Mouse (Mus musculus) brain, embryonic 14.5 days (tissue): ENCODE data around the gene Spen. TPM values are rescaled to one million over a fixed set of nuclear protein-coding genes. Genes with fewer than 3 reads are reported as not detected.
A peak's percentile ranks its signal among the peaks of the same experiment; 100 is the strongest.
"Not testable (repeated sequence)": the region's sequence is repeated elsewhere in the genome, so short reads cannot be mapped to it uniquely, and the experiment has no call there.

ENCODE experiments used
- DNase-seq: peaks from one replicate; pipeline ENCODE4 v3.0.0-alpha.2; 2011; ENCODE audit warnings: low read depth
- CTCF ChIP-seq: fragments of 200-500 bp; IDR thresholded peaks from 2 replicates; pipeline ENCODE4 v1.5.1; 2012; ENCODE audit warnings: inconsistent platforms, mild to moderate bottlenecking, moderate library complexity, borderline replicate concordance; ENCODE audit not compliant: insufficient read depth, insufficient read length; ENCODE audit errors: extremely low read depth
- POLR2A ChIP-seq: fragments of 200-500 bp; IDR thresholded peaks from 2 replicates; pipeline ENCODE4 v1.6.1; 2012; ENCODE audit warnings: mild to moderate bottlenecking, inconsistent platforms, borderline replicate concordance; ENCODE audit not compliant: poor library complexity, insufficient read depth, insufficient read length, severe bottlenecking; ENCODE audit errors: extremely low read depth
- polyA plus RNA-seq: library from polyadenylated mRNA; depleted of rRNA; stranded (reverse); fragments of >200 nt; gene quantifications from 2 replicates; pipeline ENCODE4 v1.2.3, GENCODE M21; 2012

Spen gene
- polyA plus RNA-seq, 1 experiment, result 32.7 TPM

DNA sequence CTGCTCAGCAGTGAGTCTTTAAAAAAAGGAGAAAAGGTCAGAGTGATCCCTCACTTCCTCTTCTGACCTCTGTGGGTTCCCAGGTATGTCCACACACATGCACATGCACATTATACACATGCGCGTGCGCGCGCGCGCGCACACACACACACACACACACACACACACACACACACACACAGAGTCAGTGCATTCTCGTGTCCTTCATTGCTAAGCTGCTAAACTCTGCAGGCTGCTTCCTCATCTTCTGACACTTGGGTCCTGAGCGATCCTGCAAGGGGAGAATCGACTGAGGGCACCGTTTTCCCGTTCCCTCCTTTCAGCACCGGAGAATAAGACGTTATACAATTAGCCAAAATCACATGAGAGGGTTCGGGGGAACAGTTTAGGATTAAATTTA, 20.3 kb upstream of the Spen start:
- DNase-seq, result no peak
- TF ChIP-seq CTCF, result no peak
- TF ChIP-seq POLR2A, result no peak

- peak; percentile 57 for DNase-seq
Measured at GRCm38 (mm10) chr4:141556163-141556562, 17.8 kb upstream of the Spen start.

- not testable (repeated sequence) for DNase-seq
Measured at GRCm38 (mm10) chr4:141554255-141554865, 16.0 kb upstream of the Spen start.

DNA sequence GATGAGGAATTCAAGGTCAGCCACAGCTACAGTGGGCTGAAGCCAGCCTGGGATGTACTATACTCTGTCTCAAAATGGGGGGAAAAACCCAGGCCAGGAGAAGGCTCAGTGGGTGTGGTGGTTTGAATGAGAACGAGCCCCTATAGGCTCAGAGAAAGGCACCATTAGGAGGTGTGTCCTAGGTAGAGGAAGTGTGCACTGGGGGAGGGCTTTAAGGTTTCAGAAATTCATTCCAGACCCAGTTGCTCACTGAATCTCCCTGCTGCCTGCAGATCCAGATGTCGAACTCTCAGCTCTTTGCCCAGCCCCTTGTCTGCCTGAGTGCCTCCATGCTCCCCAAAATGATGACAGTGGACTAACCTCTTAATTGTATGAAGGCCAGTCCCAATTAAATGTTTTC, 14.1 kb upstream of the Spen start:
- DNase-seq, result no peak
- TF ChIP-seq POLR2A (no peak), CTCF (no peak)

- peak; percentile 53 for DNase-seq
- TF ChIP-seq POLR2A, result no peak
- no peak for TF ChIP-seq CTCF
Measured at GRCm38 (mm10) chr4:141547299-141547698, 8.9 kb upstream of the Spen start.

GRCm38 (mm10) chr4:141546334-141547200, 8.2 kb upstream of the Spen start:
- TF ChIP-seq POLR2A, result peak; percentile 92
- no peak for TF ChIP-seq CTCF
- peak; percentile 97 for DNase-seq

GRCm38 (mm10) chr4:141545743-141546333, 7.4 kb upstream of the Spen start:
- peak; percentile 100 for DNase-seq
- TF ChIP-seq POLR2A (peak; percentile 80), CTCF (no peak)

DNA sequence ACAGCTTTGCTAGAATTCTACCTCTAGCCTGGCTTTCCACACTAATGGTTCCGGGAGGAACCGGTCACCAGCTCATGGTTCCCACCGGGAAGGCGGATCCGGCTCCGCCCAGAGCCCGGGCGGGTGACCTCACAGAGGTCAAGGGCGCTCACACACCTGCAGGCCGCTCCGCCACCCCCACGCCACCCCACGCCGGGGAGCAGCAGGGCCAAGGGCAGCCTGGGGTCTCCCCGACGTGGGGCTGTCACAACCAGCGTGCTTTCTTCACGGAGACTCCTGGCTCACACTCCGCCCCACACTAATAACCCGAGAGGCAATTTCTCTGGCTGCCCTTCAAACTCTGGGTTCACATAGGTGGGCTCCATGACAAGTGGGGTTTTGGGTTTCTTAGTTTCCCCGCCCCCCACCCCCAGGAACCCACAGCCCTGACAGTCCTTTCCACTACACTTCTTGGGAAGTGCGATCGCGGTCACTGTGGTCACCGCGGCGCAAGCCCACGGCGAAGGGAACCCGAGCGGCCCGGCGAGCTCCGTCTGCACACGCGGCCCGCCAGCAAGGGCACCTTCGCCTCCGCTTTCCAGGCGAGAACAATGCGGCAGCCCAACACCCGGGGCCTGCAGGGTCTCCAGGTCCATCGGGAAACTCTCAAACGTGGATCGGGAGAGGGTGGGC, 6.8 kb upstream of the Spen start:
- TF ChIP-seq POLR2A (0 out of 2 replicates have a peak, but pooled peaks have one; percentile 12), CTCF (no peak)

DNA sequence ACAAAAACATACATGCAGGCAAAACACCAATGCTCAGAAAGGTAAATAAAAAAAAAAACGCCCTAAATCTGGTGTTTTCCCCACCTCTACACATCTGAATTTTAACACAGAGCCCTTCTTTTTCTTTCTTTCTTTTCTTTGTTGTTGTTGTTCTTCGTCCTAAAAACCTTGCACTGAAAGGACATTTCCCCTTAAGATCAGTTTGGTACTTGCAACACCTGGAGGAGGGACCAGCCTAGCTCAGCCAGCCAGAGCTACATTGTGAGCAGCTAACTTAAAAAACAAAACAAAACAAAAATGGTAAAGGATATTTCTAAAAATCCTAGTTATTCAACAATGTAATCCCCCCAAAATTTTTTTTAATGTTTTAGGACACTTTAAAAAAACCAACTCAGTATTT, 6.1 kb upstream of the Spen start:
- DNase-seq, result no peak
- no peak for TF ChIP-seq POLR2A
- TF ChIP-seq CTCF, result no peak

More for the DNA sequence above, 6.8 kb upstream of the Spen start:
- peak; percentile 53 for DNase-seq

DNA sequence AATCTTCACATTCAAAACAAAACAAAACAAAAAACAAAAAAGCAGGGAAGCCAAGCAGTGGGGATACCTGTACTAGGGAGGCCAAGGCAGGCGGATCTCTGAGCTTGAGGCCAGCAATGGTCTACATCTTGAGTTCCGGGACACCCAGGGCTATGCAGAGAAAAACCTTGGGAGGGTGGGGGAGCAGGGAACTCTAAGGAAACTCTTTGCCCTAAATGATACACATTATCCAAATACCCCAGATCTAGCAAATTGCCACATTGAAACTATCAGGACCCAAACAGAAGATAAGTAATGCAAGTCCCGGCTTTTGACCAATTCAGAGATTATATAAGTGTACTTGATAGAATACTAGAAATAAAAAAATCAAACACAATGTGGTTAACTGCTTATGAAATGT, 5.2 kb upstream of the Spen start:
- TF ChIP-seq CTCF (no peak), POLR2A (no peak)
- DNase-seq, result no peak

- DNase-seq, result peak; percentile 92
Measured at GRCm38 (mm10) chr4:141541851-141542250, 3.5 kb upstream of the Spen start.

More at GRCm38 (mm10) chr4:141541851-141542250, 3.5 kb upstream of the Spen start:
- no peak for TF ChIP-seq POLR2A
- TF ChIP-seq CTCF, result no peak
